Mouse (Mus musculus) erythroblast, embryonic 14.5 days (primary cell): ENCODE measurements around the gene Trmt44.

ENCODE experiments used
- GATA1 ChIP-seq: IDR thresholded peaks from 2 replicates; pipeline ENCODE4 v1.6.1; 2012; ENCODE audit warnings: low read length, inconsistent platforms, mixed read lengths
- TAL1 ChIP-seq: IDR thresholded peaks from 3 replicates; pipeline ENCODE4 v1.6.1; 2012; ENCODE audit warnings: low read length, inconsistent platforms, mixed read lengths

DNA sequence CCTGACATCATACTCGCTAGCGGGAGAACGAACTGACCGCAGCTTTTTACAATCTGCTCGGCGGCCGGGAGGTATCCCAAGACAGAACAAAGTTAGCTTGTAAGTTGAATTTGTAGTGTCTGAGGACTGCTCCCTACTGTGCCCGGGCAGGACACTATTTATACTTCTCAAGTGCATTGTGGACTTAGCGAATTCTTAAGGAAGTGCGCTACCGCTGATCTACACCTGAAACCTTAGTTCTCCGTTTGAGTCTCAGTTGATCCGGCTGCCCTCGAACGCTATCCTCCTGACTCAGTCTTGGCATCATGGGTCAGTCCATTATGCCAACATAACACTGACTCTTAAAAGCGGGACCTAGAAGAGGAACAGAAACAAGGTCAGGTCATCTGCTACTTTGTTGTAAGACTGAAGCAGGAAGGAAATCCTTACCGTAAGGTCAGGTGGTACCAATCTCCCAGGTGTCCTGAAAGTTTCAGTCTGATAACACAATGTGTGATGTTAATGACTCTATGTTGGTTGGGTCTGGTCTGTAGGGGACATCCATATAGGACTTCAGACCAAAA is 8.4 kb upstream of the Trmt44 start:
- TF ChIP-seq GATA1 = no peak
- TF ChIP-seq TAL1 = no peak
